Mouse (Mus musculus): ENCODE results near the gene Spin1.

The Spin1 gene

GRCm38 (mm10) chr13:51136315-51136714 is 35.6 kb downstream of the Spin1 start:
- DNase-seq (ENCODE audit: low spot score in 2 of 2) = no peak

GRCm38 (mm10) chr13:51136996-51137701 is 36.5 kb downstream of the Spin1 start:
- DNase-seq (ENCODE audit: low spot score in 2 of 2) = no peak

- DNase-seq (ENCODE audit: low spot score in 2 of 2) = no peak
These were observed 37.0 kb downstream of the Spin1 start for GRCm38 (mm10) chr13:51137702-51138031.

- DNase-seq (ENCODE audit: low spot score in 2 of 2) = no peak
These were observed 46.4 kb downstream of the Spin1 start for GRCm38 (mm10) chr13:51147106-51147505.

- no peak for DNase-seq (ENCODE audit: low spot score in 2 of 2)
These were observed 52.4 kb downstream of the Spin1 start for GRCm38 (mm10) chr13:51152966-51153669.

- DNase-seq (ENCODE audit: low spot score in 2 of 2) = no peak
These were observed 53.0 kb downstream of the Spin1 start for GRCm38 (mm10) chr13:51153670-51154030.

- DNase-seq (ENCODE audit: low spot score in 2 of 2) = no peak
These were observed 54.7 kb downstream of the Spin1 start for GRCm38 (mm10) chr13:51155178-51156013.

GRCm38 (mm10) chr13:51156014-51156386 is 55.3 kb downstream of the Spin1 start:
- DNase-seq (ENCODE audit: low spot score in 2 of 2) = no peak

GRCm38 (mm10) chr13:51157291-51157690 is 56.6 kb downstream of the Spin1 start:
- DNase-seq (ENCODE audit: low spot score in 2 of 2) = no peak

- DNase-seq (ENCODE audit: low spot score in 2 of 2) = no peak
These were observed 61.0 kb downstream of the Spin1 start for GRCm38 (mm10) chr13:51161672-51162071.

GRCm38 (mm10) chr13:51162246-51162645 is 61.6 kb downstream of the Spin1 start:
- DNase-seq (ENCODE audit: low spot score in 2 of 2) = no peak

GRCm38 (mm10) chr13:51166711-51167110 is 66.0 kb downstream of the Spin1 start:
- no peak for DNase-seq (ENCODE audit: low spot score in 2 of 2)

GRCm38 (mm10) chr13:51170215-51170614 is 69.5 kb downstream of the Spin1 start:
- DNase-seq (ENCODE audit: low spot score in 2 of 2) = no peak

GRCm38 (mm10) chr13:51170691-51171680 is 70.3 kb downstream of the Spin1 start, which contains the start of gene Nxnl2:
Nxnl2 (plus strand) TSS chr13:51171022.
- DNase-seq (ENCODE audit: low spot score in 2 of 2) = peak; percentile 59 to 81

- DNase-seq (ENCODE audit: low spot score in 2 of 2) = no peak
These were observed 71.9 kb downstream of the Spin1 start for GRCm38 (mm10) chr13:51172601-51173000.

GRCm38 (mm10) chr13:51178932-51179331 is 78.3 kb downstream of the Spin1 start:
- no peak for DNase-seq (ENCODE audit: low spot score in 2 of 2)

GRCm38 (mm10) chr13:51179362-51179761 is 78.7 kb downstream of the Spin1 start:
- no peak for DNase-seq (ENCODE audit: low spot score in 2 of 2)

GRCm38 (mm10) chr13:51182236-51182635 is 81.6 kb downstream of the Spin1 start:
- no peak for DNase-seq (ENCODE audit: low spot score in 2 of 2)

GRCm38 (mm10) chr13:51184896-51185295 is 84.2 kb downstream of the Spin1 start:
- no peak for DNase-seq (ENCODE audit: low spot score in 2 of 2)

GRCm38 (mm10) chr13:51190336-51190735 is 89.7 kb downstream of the Spin1 start:
- no peak for DNase-seq (ENCODE audit: low spot score in 2 of 2)

- no peak for DNase-seq (ENCODE audit: low spot score in 2 of 2)
These were observed 90.9 kb downstream of the Spin1 start for GRCm38 (mm10) chr13:51191416-51192140.

All from spleen, postnatal 4 days (tissue).